Mouse (Mus musculus): Measurements from ENCODE around the gene Armh4. TPM values are rescaled to one million over a fixed set of nuclear protein-coding genes. Genes with fewer than 3 reads are reported as not detected.

Gene Armh4
- polyA plus RNA-seq, 1 experiment from 2014 or later: 29.4 TPM

Other genes starting within 250 kb of the Armh4 start
- not detected in 2 replicates for gene Olfr722, start 118.6 kb upstream of the Armh4 start, polyA plus RNA-seq (2014; fragmentation: Nextera tagmentation; extraction: Ambion mirVana)
- not detected in 2 replicates for gene Olfr723, start 148.4 kb upstream of the Armh4 start, polyA plus RNA-seq (2014; fragmentation: Nextera tagmentation; extraction: Ambion mirVana)
- 0.35 TPM in 1 of 2 replicates, not detected in the other for gene Olfr724, start 179.9 kb upstream of the Armh4 start, polyA plus RNA-seq (2014; fragmentation: Nextera tagmentation; extraction: Ambion mirVana)